Mouse (Mus musculus) mouse trophoblast stem cell (cell line): ENCODE data around the gene Gm43552.

ENCODE experiments used
- in situ Hi-C, 2 experiments: fragments of 300-500 bp; cut with MseI, MboI; formaldehyde crosslinking; loops; 2 replicates in 1 of 2; 3 replicates in 1 of 2; pipeline ENCODE4 v1.15.1; 2025

Gm43552 gene

GRCm38 (mm10) chr5:65438041-65438440 lies 54.6 kb downstream of the Gm43552 start:
- in situ Hi-C loops = no loop called here

GRCm38 (mm10) chr5:65435806-65436561 lies 56.6 kb downstream of the Gm43552 start, which contains the start of gene Ugdh:
Ugdh (minus strand) TSS chr5:65435949.
- in situ Hi-C loops = no loop called here

DNA sequence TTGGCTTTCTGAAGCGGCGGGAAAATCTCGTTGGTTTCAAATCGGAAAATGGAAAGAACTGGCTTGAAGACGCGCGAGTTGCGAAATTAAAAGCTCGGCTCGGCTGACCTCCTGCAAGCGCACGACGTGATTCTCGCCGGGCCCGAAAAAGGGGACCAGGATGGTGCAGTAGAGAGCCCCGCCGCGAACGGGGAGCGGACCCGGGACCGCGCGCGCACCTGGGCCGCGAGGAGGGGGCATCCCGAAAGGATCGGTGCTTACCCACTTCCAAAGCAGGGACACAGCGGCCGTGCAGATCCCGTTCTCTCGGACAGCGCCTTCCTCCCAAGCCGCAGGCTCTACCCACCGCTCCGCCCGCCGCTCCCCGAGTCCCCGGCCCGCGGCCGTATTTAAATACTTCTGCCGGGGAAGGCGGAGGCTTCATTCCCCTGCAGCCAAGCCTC lies 57.2 kb downstream of the Gm43552 start:
- in situ Hi-C loops = no loop called here

GRCm38 (mm10) chr5:65434471-65435362 lies 57.9 kb downstream of the Gm43552 start:
- in situ Hi-C loops = no loop called here

- in situ Hi-C loops = no loop called here
These were observed 63.2 kb downstream of the Gm43552 start for GRCm38 (mm10) chr5:65429441-65429840.

DNA sequence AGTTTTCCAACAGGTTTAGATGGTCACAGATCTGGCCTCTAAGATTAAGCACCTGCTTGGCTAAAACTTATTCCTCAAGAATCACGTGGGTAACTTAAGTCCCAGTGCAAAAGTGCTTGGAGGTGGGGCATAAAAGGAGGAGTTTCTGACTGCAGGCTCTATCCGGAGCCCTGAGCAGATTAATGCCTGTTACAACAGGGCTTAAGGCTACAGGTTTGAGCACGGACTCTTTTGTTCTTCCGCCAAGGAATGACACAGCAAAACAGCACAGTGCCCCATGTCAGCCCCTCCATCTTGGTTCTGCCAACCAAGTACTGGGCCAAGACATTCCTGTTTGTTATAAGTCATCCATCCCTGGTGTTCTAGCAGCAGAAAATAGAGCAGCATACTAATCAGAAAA lies 64.3 kb downstream of the Gm43552 start:
- in situ Hi-C loops = no loop called here

DNA sequence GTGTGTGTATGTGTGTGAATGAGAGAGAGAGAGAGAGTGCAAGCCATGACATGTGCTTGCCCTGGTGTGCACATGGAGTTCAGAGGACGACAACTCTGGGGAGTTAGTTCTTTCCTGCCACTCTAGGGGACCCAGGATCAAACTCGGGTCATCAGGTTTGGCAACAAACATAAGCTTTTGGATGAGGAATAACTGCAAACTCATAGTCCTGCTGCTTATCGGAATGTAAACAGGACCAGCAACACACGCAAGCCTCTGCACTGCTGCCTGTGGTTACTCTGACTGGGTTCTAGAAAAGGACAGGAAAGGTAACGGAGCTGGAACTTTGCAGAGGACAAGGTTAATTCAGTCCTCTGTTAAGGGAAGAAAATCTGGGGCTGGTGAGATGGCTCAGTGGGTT lies 67.4 kb downstream of the Gm43552 start:
- in situ Hi-C loops = no loop called here

DNA sequence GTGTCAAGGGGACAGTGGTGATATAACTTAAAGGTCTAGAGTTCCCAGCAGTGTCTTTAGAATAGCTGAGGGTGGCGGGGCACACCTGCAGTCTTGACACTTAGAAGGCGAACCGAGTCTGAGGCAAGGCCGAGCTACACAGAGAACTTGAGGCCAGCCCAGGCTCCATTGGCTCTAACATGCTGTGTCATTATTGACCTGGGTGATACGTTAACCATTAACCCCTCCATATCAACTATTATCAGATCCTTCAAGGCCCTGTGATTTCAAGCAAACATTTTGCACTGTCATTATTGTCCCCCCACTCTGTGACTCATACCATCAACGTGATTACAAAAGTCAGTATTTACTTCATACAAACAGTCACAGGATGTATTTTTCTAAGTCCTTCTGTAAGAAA lies 68.4 kb downstream of the Gm43552 start:
- in situ Hi-C loops = no loop called here

GRCm38 (mm10) chr5:65422803-65423202 lies 69.8 kb downstream of the Gm43552 start:
- in situ Hi-C loops = no loop called here

- in situ Hi-C loops = no loop called here
These were observed 71.8 kb downstream of the Gm43552 start for GRCm38 (mm10) chr5:65420822-65421221.

- in situ Hi-C loops = no loop called here
These were observed 73.5 kb downstream of the Gm43552 start for GRCm38 (mm10) chr5:65419136-65419535.

DNA sequence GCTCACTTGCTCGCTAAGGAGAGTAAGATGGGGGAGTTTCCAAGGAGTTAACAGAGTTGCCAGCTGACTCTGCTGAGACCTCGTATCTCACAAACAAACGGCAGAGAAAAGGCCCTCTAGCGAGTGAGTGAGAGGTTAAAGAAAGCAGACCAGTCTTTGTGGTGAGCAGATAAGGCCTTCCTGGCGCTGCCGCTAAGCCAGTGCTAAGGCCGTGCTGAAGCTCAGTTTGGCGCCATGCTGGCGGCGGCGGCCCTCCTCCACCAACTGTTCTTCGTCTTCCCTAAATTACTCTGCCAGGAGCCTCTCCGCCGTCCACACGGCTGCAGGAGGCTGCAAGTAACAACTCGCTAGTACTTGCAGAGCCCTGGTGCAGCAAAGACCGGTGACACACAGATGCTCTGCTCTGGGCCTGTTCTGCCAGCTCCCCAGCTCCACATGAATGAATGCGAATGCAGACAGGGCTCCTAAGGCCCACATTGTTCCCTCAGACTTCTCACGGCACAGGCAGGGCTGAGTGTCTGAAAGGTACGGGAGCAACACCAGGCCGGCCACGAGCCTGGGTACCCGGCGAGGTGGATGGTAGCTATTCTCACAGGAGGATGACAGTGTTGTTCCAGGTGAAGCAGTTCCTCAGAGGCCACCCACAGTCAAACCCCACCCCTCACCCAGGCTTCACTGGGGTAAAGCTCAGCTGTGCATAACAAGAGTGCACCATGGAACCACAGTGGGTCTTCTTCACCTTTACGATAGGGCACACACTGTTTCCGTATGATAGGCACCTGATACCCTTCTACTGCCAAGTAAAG lies 76.8 kb downstream of the Gm43552 start:
- in situ Hi-C loops = no loop called here

- in situ Hi-C loops = loop anchor here in 1 of 2 experiments (10.0 kb wide), 1 partner anchor 117 kb away; no protein-coding TSS in a partner anchor
These were observed 84.6 kb downstream of the Gm43552 start for GRCm38 (mm10) chr5:65407989-65408388.

GRCm38 (mm10) chr5:65401251-65401994 lies 91.2 kb downstream of the Gm43552 start:
- in situ Hi-C loops = loop anchor here in 1 of 2 experiments (10.0 kb wide), 1 partner anchor 123 kb away; no protein-coding TSS in a partner anchor

- in situ Hi-C loops = no loop called here
These were observed 98.2 kb downstream of the Gm43552 start for GRCm38 (mm10) chr5:65394425-65394824.

DNA sequence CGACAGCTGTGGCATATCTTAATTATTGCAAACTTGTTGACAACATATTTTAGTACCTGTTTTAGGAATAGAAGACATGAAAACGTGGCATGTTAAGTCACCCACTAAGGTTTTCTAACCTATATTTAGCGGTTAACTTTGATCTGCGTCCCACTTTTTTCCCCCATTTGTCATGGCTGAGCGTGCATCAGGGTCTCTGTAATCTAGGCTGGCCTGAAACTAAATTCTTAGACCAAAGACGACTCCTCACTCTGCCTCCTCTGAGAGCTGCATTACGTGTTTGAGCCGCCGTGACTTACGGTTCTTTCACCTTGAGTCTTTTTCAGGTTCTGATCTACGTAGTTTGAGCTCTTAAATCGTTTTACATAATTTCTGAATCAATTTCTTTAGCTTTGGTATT lies 100.9 kb downstream of the Gm43552 start:
- in situ Hi-C loops = no loop called here

GRCm38 (mm10) chr5:65390648-65391644 lies 101.7 kb downstream of the Gm43552 start, which contains the start of the genes Rpl9 and Lias:
Rpl9 (minus strand) TSS chr5:65391444.
Lias (plus strand) TSS chr5:65391497.
- in situ Hi-C loops = no loop called here

DNA sequence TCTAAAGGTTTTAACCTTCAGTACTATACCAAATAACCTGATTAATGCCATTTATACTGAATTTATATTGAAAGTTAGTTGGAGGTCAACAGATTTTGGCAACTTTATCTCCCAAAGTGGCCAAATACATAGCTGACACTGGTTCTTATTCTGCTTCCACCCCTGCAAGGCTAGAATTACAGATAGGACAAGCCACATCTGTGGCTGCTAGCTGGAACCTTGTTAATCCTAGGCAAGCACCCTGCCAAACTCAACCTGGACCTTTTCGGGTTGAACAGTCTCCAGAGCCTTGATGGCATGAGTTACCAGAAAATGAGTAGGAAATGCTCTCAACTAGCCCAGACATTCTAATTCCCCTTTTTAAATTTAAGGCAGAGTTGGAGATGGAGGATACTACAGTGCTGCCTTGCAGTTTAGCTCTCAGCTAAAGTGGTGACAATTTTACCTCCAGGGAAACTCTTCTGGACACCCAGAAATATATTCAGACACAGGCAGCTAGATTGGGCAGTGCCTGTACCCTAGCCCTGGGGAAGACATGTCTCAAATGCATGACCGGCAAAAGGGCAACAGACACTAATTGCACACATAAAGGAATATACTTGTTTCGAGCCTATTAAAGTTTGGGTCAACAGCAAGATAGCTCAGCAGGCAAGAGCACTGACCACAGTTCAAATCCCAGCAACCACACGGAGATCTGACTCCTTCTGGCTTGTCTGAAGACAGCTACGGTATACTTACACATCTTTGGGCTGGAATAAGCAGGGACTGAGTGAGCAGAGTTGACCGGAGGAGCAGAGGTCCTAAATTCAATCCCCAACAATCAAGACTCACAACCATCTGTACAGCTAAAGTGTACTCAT lies 105.4 kb downstream of the Gm43552 start:
- in situ Hi-C loops = no loop called here

DNA sequence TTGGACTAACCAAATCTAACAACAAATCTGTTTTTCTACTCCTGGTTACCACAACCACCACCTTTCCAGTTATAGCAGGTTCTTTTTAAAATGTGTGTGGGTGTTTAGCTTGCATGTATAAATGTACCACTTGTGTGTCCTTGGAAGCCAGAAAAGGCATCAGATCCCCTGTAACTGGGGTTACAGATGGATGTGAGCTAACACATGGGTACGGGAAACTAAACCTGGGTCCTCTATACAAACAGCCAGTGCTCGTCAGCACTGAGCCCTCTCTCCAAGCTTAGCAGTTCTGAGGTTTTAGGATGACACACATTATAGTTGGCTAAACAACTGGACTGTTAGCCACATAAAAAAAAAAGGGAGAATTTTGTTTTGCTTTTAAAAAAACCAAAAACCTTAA lies 106.9 kb downstream of the Gm43552 start:
- in situ Hi-C loops = no loop called here
